Mouse (Mus musculus) cerebellum, adult 2 months (tissue): Measurements from ENCODE around the gene Acr. TPM values are rescaled to one million over a fixed set of nuclear protein-coding genes. Genes with fewer than 3 reads are reported as not detected.

Source experiments
- DNase-seq, 2 experiments: peaks; one replicate each; pipeline ENCODE4 v3.0.0; 2021
- H3K27ac ChIP-seq: fragments of 200-500 bp; 2 replicates; pipeline ENCODE4 v1.5.1; 2012; ENCODE audit warnings: low read length, control low read depth, inconsistent platforms; ENCODE audit not compliant: insufficient read depth
- H3K27me3 ChIP-seq: fragments of 200-500 bp; 2 replicates; pipeline ENCODE4 v1.6.1; 2012; ENCODE audit warnings: inconsistent platforms, mild to moderate bottlenecking, low read length, moderate library complexity; ENCODE audit not compliant: control insufficient read depth, insufficient read depth
- H3K4me1 ChIP-seq: fragments of 200-500 bp; 2 replicates; pipeline ENCODE4 v1.6.1; 2011; ENCODE audit warnings: low read length; ENCODE audit not compliant: control insufficient read depth, insufficient read depth
- H3K4me3 ChIP-seq: fragments of 200-500 bp; replicated peaks from 2 replicates; pipeline ENCODE3; 2011; ENCODE audit warnings: mild to moderate bottlenecking, low read depth, low read length, control low read depth; ENCODE audit not compliant: insufficient read depth
- CTCF ChIP-seq: fragments of 200-500 bp; IDR thresholded peaks from 2 replicates; pipeline ENCODE4 v1.5.1; 2011; ENCODE audit warnings: low read depth, mild to moderate bottlenecking, control low read depth, low read length, moderate library complexity, borderline replicate concordance; ENCODE audit not compliant: insufficient read depth
- POLR2A ChIP-seq: fragments of 200-500 bp; IDR thresholded peaks from 2 replicates; pipeline ENCODE4 v1.6.1; 2011; ENCODE audit warnings: low read length, control low read depth, borderline replicate concordance; ENCODE audit not compliant: insufficient read depth
- WGBS: fragments of 180-500 bp; shearing (Covaris S2); methylation state at CpG from one replicate; pipeline ENCODE4 v1.1.7; 2018; 5-methylcytosine and 5-hydroxymethylcytosine counted together
- polyA plus RNA-seq: library from polyadenylated mRNA; depleted of rRNA; stranded (reverse); fragments of >200 nt; gene quantifications from 2 replicates; pipeline ENCODE4 v1.2.3, GENCODE M21; 2012

The Acr gene
- polyA plus RNA-seq, 1 experiment = 2.4 TPM

DNA sequence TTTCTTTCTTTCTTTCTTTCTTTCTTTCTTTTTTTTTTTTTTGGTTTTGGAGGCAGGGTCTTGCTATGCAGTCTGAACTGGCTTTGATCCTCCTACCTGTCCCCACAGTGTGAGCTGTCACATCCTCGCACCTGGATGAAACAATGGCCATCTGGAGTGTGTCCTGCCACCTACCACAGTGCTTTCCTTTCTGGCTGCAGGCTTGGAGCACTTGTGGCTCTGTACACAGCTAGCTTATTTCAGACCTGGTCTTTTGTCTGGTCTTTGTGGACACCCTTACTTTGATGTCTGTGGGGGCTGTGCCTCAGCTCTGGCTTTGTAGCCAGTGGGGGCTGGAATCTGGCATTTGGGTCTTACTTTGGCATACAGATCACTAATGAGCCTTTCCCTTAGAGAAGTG lies 16.4 kb upstream of the Acr start:
- 24% methylated on average over 1 of the region's 1 CpGs for WGBS
- peaks cover 81% of the 10 kb centered on the region for H3K4me1 ChIP-seq
- TF ChIP-seq POLR2A = no peak
- no peak for TF ChIP-seq CTCF
- H3K4me3 ChIP-seq = no peak overlapping the region
- H3K27ac ChIP-seq = no peak overlapping the region
- H3K27me3 ChIP-seq = no peaks in the 10 kb centered on the region
- peak; percentile 49 to 66 for DNase-seq

DNA sequence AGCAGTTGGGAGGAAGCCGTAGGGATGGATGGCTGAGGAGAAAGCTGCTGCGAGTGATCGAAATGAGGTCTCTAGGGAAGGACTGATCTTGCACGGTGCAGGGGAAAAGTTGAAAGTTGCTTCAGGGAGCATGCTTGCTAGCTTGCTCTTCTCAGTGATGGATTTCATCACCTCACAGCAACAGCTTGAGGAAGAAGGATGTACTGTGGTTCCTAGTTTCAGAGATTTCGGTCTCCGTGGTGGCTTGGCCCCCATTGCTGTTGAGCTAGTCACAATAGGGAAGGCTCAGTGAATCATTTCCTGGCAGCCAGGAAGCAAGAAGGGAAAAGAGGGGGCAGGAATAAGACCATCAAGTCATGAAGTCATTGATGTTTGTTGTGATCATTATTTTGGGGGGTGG lies 12.5 kb upstream of the Acr start:
- Histone ChIP-seq H3K4me1 (peaks cover 62% of the 10 kb centered on the region), H3K4me3 (no peak overlapping the region), H3K27me3 (no peaks in the 10 kb centered on the region), H3K27ac (no peak overlapping the region)
- DNase-seq = no peak
- TF ChIP-seq POLR2A (no peak), CTCF (no peak)
- 61% methylated on average over 6 of the region's 6 CpGs for WGBS

DNA sequence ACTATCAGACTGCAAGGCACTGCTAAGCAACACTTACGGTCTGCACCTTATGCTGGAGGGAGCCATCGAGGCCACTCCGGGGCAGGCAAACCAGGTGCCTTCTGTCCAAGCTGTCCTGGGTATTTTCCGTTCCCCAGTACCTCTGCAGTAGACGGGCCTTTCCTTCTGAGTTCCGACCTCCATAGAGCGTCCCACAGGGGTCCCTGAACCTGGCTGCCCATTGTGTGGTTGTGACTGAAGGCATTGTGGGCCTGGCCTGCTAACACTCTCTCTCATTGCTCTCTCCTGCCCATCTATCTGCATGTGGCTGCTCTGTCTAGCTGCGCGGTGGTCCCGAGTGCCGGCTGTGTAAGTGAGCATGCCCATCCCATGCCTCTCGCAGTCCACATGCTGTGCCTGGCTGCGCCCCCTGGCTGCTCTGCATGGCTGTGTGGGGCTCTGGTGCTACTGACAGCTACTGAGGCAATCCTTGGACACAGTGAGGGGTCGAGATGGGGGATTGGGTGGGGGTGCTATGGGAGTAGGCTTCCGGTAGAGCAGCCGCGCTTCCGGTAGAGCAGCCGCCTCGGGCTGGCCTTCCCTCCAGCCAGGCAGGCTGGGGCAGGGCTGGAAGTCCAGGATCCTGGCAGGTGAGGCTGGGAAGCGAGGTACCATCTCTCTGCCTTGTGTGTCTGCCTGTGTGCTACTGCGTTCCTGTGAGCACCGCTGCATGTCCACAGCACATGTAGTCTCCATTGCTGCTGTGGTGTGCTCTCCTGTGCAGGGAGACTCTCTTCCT lies 11.5 kb upstream of the Acr start:
- TF ChIP-seq CTCF = no peak; the same call in 1 of the 2 replicates
- no peak for TF ChIP-seq POLR2A
- WGBS = 23% methylated on average over 23 of the region's 23 CpGs
- DNase-seq = peak in 1 of 2 experiments; percentile 56
- H3K4me3 ChIP-seq = no peak overlapping the region
- no peaks in the 10 kb centered on the region for H3K27me3 ChIP-seq
- H3K27ac ChIP-seq = no peak overlapping the region
- peaks cover 56% of the 10 kb centered on the region for H3K4me1 ChIP-seq

DNA sequence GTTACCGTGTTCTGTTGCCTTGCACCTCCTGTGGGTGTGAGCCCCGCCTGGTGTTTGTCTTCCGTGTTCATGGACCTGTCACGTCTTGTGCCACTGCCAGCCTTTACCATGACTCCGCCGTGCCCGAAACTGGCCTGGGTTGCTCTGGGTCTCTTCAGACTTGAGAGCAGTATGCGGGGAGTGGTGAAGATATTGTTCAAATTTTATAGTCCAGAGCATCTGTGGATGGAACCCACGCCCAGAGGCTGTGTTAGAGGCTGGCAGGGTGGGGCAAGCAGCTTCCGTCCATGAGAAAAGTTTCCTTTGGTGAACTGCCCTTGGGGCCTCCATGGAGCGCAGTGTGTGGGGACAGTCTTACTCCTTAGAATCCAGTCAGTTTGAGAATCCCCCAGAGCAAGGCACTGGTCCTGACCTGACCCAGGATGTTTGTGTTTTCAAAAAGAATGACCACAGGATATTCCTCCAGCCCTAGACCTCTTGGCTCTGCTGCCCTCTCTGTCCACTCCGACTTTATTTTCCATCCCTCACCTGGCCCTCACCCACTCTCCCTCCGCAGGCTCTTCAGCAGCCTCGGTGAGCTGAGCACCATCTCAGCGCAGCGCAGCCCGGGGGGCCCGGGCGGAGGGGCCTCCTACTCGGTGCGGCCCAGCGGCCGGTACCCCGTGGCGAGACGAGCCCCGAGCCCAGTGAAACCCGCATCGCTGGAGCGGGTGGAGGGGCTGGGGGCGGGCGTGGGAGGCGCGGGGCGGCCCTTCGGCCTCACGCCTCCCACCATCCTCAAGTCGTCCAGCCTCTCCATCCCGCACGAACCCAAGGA lies 10.7 kb upstream of the Acr start:
- Histone ChIP-seq H3K27me3 (no peaks in the 10 kb centered on the region), H3K4me3 (no peak overlapping the region), H3K4me1 (peaks cover 48% of the 10 kb centered on the region), H3K27ac (no peak overlapping the region)
- TF ChIP-seq CTCF = no peak
- no peak for TF ChIP-seq POLR2A
- 30% methylated on average over 40 of the region's 40 CpGs for WGBS
- DNase-seq = peak in 1 of 2 experiments; percentile 57

DNA sequence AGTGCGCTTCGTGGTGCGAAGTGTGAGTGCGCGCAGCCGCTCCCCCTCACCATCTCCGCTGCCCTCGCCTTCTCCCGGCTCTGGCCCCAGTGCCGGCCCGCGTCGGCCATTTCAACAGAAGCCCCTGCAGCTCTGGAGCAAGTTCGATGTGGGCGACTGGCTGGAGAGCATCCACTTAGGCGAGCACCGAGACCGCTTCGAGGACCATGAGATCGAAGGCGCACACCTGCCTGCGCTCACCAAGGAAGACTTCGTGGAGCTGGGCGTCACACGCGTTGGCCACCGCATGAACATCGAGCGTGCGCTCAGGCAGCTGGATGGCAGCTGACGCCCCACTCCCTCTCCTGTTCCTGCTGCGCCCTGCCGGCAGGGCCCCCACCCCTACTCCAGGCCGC lies 10.1 kb upstream of the Acr start:
- DNase-seq = peak in 1 of 2 experiments; percentile 51
- TF ChIP-seq POLR2A (no peak), CTCF (no peak)
- H3K4me3 ChIP-seq = no peak overlapping the region
- H3K4me1 ChIP-seq = peaks cover 42% of the 10 kb centered on the region
- WGBS = 47% methylated on average over 34 of the region's 34 CpGs
- no peaks in the 10 kb centered on the region for H3K27me3 ChIP-seq
- no peak overlapping the region for H3K27ac ChIP-seq

DNA sequence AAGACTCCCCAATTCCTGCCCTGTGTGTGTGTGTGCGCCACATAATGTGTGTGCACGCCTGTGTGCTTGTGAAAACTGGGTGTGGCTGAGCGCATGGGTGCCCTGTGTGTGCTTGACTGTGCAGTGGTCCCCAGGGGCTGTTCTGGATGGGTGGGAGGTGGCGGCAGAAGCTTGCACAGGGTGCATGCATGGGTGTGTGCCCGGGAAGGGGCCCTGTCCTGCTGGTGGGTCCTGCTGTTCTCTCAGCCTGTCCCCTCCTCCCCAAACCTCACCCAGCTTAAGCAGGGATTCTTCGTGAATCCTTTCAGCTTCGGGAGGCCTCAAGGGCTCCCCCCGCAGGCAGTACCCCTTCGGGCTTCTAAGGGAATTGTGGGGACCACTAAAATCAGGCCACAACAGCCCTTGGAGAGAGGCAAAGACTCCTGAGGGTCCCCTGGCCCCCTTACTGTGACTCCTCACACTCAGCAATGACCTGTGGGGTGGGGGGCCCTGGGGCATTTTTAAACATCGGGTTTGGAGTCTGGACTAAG lies 8.9 kb upstream of the Acr start:
- Histone ChIP-seq H3K27me3 (no peaks in the 10 kb centered on the region), H3K4me3 (no peak overlapping the region), H3K4me1 (peaks cover 32% of the 10 kb centered on the region), H3K27ac (no peak overlapping the region)
- 53% methylated on average over 10 of the region's 10 CpGs for WGBS
- peak in 1 of 2 experiments; percentile 32 for DNase-seq
- TF ChIP-seq POLR2A = no peak
- TF ChIP-seq CTCF = no peak

DNA sequence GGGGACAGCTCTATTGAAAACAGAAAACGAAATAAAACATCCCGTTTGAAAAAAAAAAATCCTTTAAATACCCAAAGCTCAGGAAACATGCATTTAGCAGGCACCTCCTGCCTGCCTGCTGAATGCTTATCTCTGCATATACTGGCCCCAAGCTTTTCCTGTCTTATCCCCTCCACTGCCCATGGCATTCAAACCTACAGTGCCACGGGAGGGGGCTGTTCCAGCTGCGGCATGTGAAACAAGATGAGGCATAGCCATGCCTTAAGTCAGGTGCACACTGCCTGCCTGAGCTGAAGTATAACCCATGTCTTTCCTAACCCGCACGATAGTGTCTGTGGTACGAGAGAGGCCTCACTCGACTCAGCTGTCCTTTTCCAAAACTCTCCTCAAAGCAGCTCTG lies 4.0 kb downstream of the Acr start:
- TF ChIP-seq POLR2A (no peak), CTCF (no peak)
- H3K27me3 ChIP-seq = no peaks in the 10 kb centered on the region
- H3K4me3 ChIP-seq = no peak overlapping the region
- no peak for DNase-seq
- H3K27ac ChIP-seq = no peak overlapping the region
- 76% methylated on average over 8 of the region's 8 CpGs for WGBS
- H3K4me1 ChIP-seq = 0 out of 2 replicates have a peak, but pooled peaks cover 3% of the 10 kb centered on the region
